Mouse (Mus musculus): ENCODE measurements at regions not wholly inside any gene's neighbourhood (a gene's known extent, or its start where the extent isn't known, plus 50 kb on each side); places are given as distances from the start of the nearest gene placed in this dataset.

DNA sequence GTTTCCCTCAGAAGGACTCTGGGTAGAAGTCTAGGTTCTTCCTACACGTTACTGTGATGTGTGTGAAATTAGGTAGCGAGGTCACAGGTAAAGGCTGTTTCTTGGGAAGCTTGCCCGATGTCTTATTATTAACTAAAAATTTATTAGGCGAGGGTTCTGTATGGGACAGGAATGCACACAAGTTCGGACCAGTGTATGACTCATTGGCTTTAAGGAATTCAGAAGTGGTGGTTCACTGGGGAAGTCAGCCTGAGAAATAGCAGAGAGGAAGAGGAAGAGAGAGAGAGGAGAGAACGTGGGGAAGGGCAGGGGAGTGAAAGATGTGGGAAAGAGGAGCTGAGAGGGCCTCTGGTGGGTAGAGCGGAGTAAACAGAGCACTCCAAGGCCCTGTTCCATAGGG lies 70.8 kb upstream of the Slc38a2 start:
- no peak for TF ChIP-seq UBTF (IDR thresholded peaks at IDR 0.05; ENCODE audit: borderline replicate concordance, insufficient read depth, low read depth, low read length)
- TF ChIP-seq MEF2A (IDR thresholded peaks at IDR 0.05; ENCODE audit: extremely low read depth, insufficient replicate concordance, low read depth, low read length, poor library complexity, severe bottlenecking), result no peak
- TF ChIP-seq POLR2A (IDR thresholded peaks at IDR 0.05; ENCODE audit: control insufficient read depth in 1 of 2, insufficient read depth in 1 of 2, low read depth in 1 of 2, low read length in 2 of 2, poor library complexity in 1 of 2), result no peak
- no peak for TF ChIP-seq MYC (IDR thresholded peaks at IDR 0.05; ENCODE audit: low read depth, low read length)
- no peak for TF ChIP-seq NRF1 (IDR thresholded peaks at IDR 0.05; ENCODE audit: insufficient read depth, low read depth, low read length, poor library complexity, severe bottlenecking)
- TF ChIP-seq GATA1 (IDR thresholded peaks at IDR 0.05; ENCODE audit: low read depth, low read length), result no peak
- no peak for TF ChIP-seq POLR2AphosphoS2 (IDR thresholded peaks at IDR 0.05; ENCODE audit: low read length)
- no peak for TF ChIP-seq CHD2 (IDR thresholded peaks at IDR 0.05; ENCODE audit: low read length)
- no peak for TF ChIP-seq MAX (IDR thresholded peaks at IDR 0.05; ENCODE audit: low read length)
- TF ChIP-seq CTCF (IDR thresholded peaks at IDR 0.05 in 2 of 3, conservative IDR thresholded peaks at IDR 0.05 in 1 of 3; ENCODE audit: control insufficient read depth in 1 of 3, insufficient read depth in 1 of 3, low read depth in 2 of 3, low read length in 3 of 3, poor library complexity in 1 of 3, severe bottlenecking in 1 of 3), result no peak
- no peak for TF ChIP-seq SMC3 (IDR thresholded peaks at IDR 0.05; ENCODE audit: low read depth, low read length)
- TF ChIP-seq ETS1 (IDR thresholded peaks at IDR 0.05; ENCODE audit: low read depth, low read length), result no peak
- TF ChIP-seq SIN3A (IDR thresholded peaks at IDR 0.05; ENCODE audit: low read length), result no peak
- TF ChIP-seq E2F4 (IDR thresholded peaks at IDR 0.05; ENCODE audit: borderline replicate concordance, low read depth, low read length), result no peak

All from MEL (cell line).